Mouse (Mus musculus) midbrain, embryonic 11.5 days (tissue): ENCODE results near the gene Os9. TPM values are rescaled to one million over a fixed set of nuclear protein-coding genes. Genes with fewer than 3 reads are reported as not detected.

Experiments used
- ATAC-seq: fragments of 200-750 bp; cut with Nextera tagmentation; 2 replicates; pipeline ENCODE4 v1.8.0; 2017; ENCODE audit warnings: moderate TSS enrichment, moderate library complexity; ENCODE audit not compliant: low FRiP score
- DNase-seq: peaks from one replicate; pipeline ENCODE4 v3.0.0; 2015; ENCODE audit warnings: low spot score; ENCODE audit errors: missing footprints
- H3K27ac ChIP-seq: fragments of 300-500 bp; sonication (generic); 2 replicates; pipeline ENCODE4 v1.5.1; 2014; ENCODE audit warnings: low read depth, low read length
- H3K27me3 ChIP-seq: fragments of 300-500 bp; sonication (generic); 2 replicates; pipeline ENCODE4 v1.6.1; 2014; ENCODE audit warnings: mild to moderate bottlenecking, low read length, moderate library complexity, mixed read lengths; ENCODE audit not compliant: control insufficient read depth, insufficient read depth
- H3K36me3 ChIP-seq: fragments of 300-500 bp; sonication (generic); 2 replicates; pipeline ENCODE4 v1.6.1; 2014; ENCODE audit warnings: mild to moderate bottlenecking, low read length, moderate library complexity, mixed read lengths; ENCODE audit not compliant: control insufficient read depth, insufficient read depth
- H3K4me1 ChIP-seq: fragments of 300-500 bp; sonication (generic); 2 replicates; pipeline ENCODE4 v1.6.1; 2014; ENCODE audit warnings: low read length; ENCODE audit not compliant: control insufficient read depth, insufficient read depth
- H3K4me2 ChIP-seq: fragments of 300-500 bp; sonication (generic); 2 replicates; pipeline ENCODE4 v1.6.1; 2014; ENCODE audit warnings: mild to moderate bottlenecking, moderate library complexity
- H3K4me3 ChIP-seq: fragments of 300-500 bp; sonication (generic); 2 replicates; pipeline ENCODE4 v1.5.1; 2014; ENCODE audit warnings: low read depth, low read length
- H3K9ac ChIP-seq: fragments of 300-500 bp; sonication (generic); 2 replicates; pipeline ENCODE4 v1.6.1; 2014; ENCODE audit warnings: low read length
- H3K9me3 ChIP-seq: fragments of 300-500 bp; sonication (generic); 2 replicates; pipeline ENCODE4 v1.6.1; 2016; ENCODE audit warnings: low read length; ENCODE audit not compliant: control insufficient read depth
- WGBS: fragments of 180-500 bp; shearing (Covaris S2); extraction: QIAGEN DNeasy Blood & Tissue Kit; methylation state at CpG from one replicate; pipeline ENCODE4 v1.1.7; 2014; 5-methylcytosine and 5-hydroxymethylcytosine counted together
- polyA plus RNA-seq: library from polyadenylated mRNA; unstranded; fragments of >200 nt; fragmentation: Nextera tagmentation; extraction: Ambion mirVana; gene quantifications from 2 replicates; pipeline ENCODE4 v1.2.1, GENCODE M21; 2014

Gene Os9
- polyA plus RNA-seq, 1 experiment from 2014 or later = 49.7 TPM

GRCm38 (mm10) chr10:127125210-127126001 lies 4.5 kb upstream of the Os9 start:
- H3K4me1 ChIP-seq = peaks cover 5% of the 10 kb centered on the region; the same call in 1 of the 2 replicates
- H3K27ac ChIP-seq = no peak overlapping the region
- H3K9me3 ChIP-seq = no peaks in the 10 kb centered on the region
- no peaks in the 10 kb centered on the region for H3K27me3 ChIP-seq
- WGBS = 79% methylated on average over 9 of the region's 9 CpGs
- H3K36me3 ChIP-seq = no peaks in the 10 kb centered on the region
- no peak overlapping the region for H3K4me3 ChIP-seq
- DNase-seq = no peak
- H3K4me2 ChIP-seq = no peak overlapping the region
- ATAC-seq = no peak
- no peak overlapping the region for H3K9ac ChIP-seq

- Histone ChIP-seq H3K9ac (peak overlapping the region; percentile 41; the same call in 1 of the 2 replicates), H3K27ac (no peak overlapping the region), H3K4me3 (peak overlapping the region; percentile 20), H3K27me3 (no peaks in the 10 kb centered on the region), H3K4me1 (peaks cover 11% of the 10 kb centered on the region), H3K36me3 (no peaks in the 10 kb centered on the region; the same call in 1 of the 2 replicates), H3K9me3 (no peaks in the 10 kb centered on the region), H3K4me2 (peak overlapping the region; percentile 47)
- DNase-seq = peak; percentile 89
- WGBS = 6% methylated on average over 4 of the region's 4 CpGs
- ATAC-seq = no peak
These were observed 2.5 kb upstream of the Os9 start for GRCm38 (mm10) chr10:127123436-127123805.

GRCm38 (mm10) chr10:127122784-127123435 lies 2.0 kb upstream of the Os9 start:
- Histone ChIP-seq H3K27ac (no peak overlapping the region), H3K4me2 (peak overlapping the region; percentile 47), H3K4me1 (peaks cover 11% of the 10 kb centered on the region), H3K4me3 (peak overlapping the region; percentile 20), H3K9ac (peak overlapping the region; percentile 41; the same call in 1 of the 2 replicates), H3K36me3 (no peaks in the 10 kb centered on the region; the same call in 1 of the 2 replicates), H3K27me3 (no peaks in the 10 kb centered on the region), H3K9me3 (no peaks in the 10 kb centered on the region)
- ATAC-seq (peak; percentile 23; the same call in 1 of the 2 replicates), DNase-seq (peak; percentile 90)
- WGBS = 13% methylated on average over 13 of the region's 13 CpGs

- Histone ChIP-seq H3K4me1 (peaks cover 11% of the 10 kb centered on the region), H3K27ac (no peak overlapping the region), H3K4me3 (no peak overlapping the region), H3K27me3 (no peaks in the 10 kb centered on the region), H3K36me3 (peaks cover 4% of the 10 kb centered on the region; the same call in 1 of the 2 replicates), H3K9ac (no peak overlapping the region), H3K4me2 (peak overlapping the region; percentile 24; the same call in 1 of the 2 replicates), H3K9me3 (no peaks in the 10 kb centered on the region)
- WGBS = 91% methylated on average over 3 of the region's 3 CpGs
- no peak for ATAC-seq
- DNase-seq = no peak
These were observed 1.1 kb upstream of the Os9 start for GRCm38 (mm10) chr10:127122018-127122417.

- peak overlapping the region; percentile 76 for H3K9ac ChIP-seq
- peaks cover 6% of the 10 kb centered on the region; the same call in 1 of the 2 replicates for H3K36me3 ChIP-seq
- H3K9me3 ChIP-seq = no peaks in the 10 kb centered on the region
- WGBS = 4% methylated on average over 34 of the region's 34 CpGs
- H3K27ac ChIP-seq = no peak overlapping the region
- no peak for DNase-seq
- no peaks in the 10 kb centered on the region for H3K27me3 ChIP-seq
- peak overlapping the region; percentile 94 for H3K4me2 ChIP-seq
- H3K4me3 ChIP-seq = peak overlapping the region; percentile 89
- H3K4me1 ChIP-seq = peaks cover 11% of the 10 kb centered on the region
- ATAC-seq = peak; percentile 62
These were observed 448 bp downstream of the Os9 start for GRCm38 (mm10) chr10:127120301-127121065.

DNA sequence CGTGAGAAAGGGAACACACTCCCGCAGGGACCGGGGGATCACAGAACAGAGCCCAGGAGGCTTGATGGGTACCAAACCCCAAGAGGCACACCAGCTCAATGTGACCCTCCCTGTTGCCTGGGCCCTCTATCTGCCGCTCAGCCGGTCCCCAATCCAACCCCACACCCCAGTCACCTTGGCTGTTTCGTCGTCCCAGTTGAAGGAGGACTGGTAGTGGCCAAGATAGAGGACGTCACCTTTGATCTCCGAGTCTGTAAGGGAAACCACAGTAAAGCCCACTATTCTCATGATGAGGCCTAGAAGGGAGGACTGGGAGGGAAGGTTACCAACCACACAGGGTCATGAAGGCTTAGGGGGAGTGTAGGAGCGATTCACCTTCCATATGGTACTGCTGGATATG lies 1.7 kb downstream of the Os9 start:
- H3K4me2 ChIP-seq = no peak overlapping the region
- WGBS = 89% methylated on average over 10 of the region's 10 CpGs
- H3K4me1 ChIP-seq = peaks cover 11% of the 10 kb centered on the region
- H3K4me3 ChIP-seq = no peak overlapping the region
- ATAC-seq = no peak
- no peak for DNase-seq
- no peaks in the 10 kb centered on the region for H3K9me3 ChIP-seq
- peaks cover 6% of the 10 kb centered on the region; the same call in 1 of the 2 replicates for H3K36me3 ChIP-seq
- no peak overlapping the region for H3K9ac ChIP-seq
- no peak overlapping the region for H3K27ac ChIP-seq
- no peaks in the 10 kb centered on the region for H3K27me3 ChIP-seq

GRCm38 (mm10) chr10:127118470-127118869 lies 2.5 kb downstream of the Os9 start:
- DNase-seq = no peak
- H3K4me1 ChIP-seq = peaks cover 11% of the 10 kb centered on the region
- H3K4me3 ChIP-seq = no peak overlapping the region
- ATAC-seq = no peak
- no peaks in the 10 kb centered on the region for H3K9me3 ChIP-seq
- 91% methylated on average over 11 of the region's 11 CpGs for WGBS
- H3K27me3 ChIP-seq = no peaks in the 10 kb centered on the region
- H3K36me3 ChIP-seq = peaks cover 6% of the 10 kb centered on the region; the same call in 1 of the 2 replicates
- no peak overlapping the region for H3K27ac ChIP-seq
- no peak overlapping the region for H3K4me2 ChIP-seq
- no peak overlapping the region for H3K9ac ChIP-seq

- no peaks in the 10 kb centered on the region for H3K9me3 ChIP-seq
- no peak for DNase-seq
- H3K27me3 ChIP-seq = no peaks in the 10 kb centered on the region
- no peak overlapping the region for H3K4me2 ChIP-seq
- H3K36me3 ChIP-seq = peaks cover 6% of the 10 kb centered on the region; the same call in 1 of the 2 replicates
- no peak overlapping the region for H3K9ac ChIP-seq
- no peak for ATAC-seq
- peaks cover 3% of the 10 kb centered on the region for H3K4me1 ChIP-seq
- WGBS = 72% methylated on average over 2 of the region's 2 CpGs
- no peak overlapping the region for H3K27ac ChIP-seq
- no peak overlapping the region for H3K4me3 ChIP-seq
These were observed 5.9 kb downstream of the Os9 start for GRCm38 (mm10) chr10:127115068-127115467.
